Mouse (Mus musculus) testis, adult 2 months (tissue): ENCODE measurements around the gene Sh3rf1. TPM values are rescaled to one million over a fixed set of nuclear protein-coding genes. Genes with fewer than 3 reads are reported as not detected.

ENCODE experiments used
- H3K27ac ChIP-seq: fragments of 200-500 bp; 2 replicates; pipeline ENCODE4 v1.5.1; 2012; ENCODE audit warnings: low read depth, low read length; ENCODE audit not compliant: control insufficient read depth, insufficient read depth
- H3K27me3 ChIP-seq: fragments of 200-500 bp; 2 replicates; pipeline ENCODE4 v1.6.1; 2012; ENCODE audit warnings: mild to moderate bottlenecking, low read length, moderate library complexity; ENCODE audit not compliant: control insufficient read depth, insufficient read depth
- H3K36me3 ChIP-seq: fragments of 200-500 bp; 2 replicates; pipeline ENCODE4 v1.6.1; 2012; ENCODE audit warnings: mild to moderate bottlenecking, low read length; ENCODE audit not compliant: control insufficient read depth, insufficient read depth
- H3K4me1 ChIP-seq: fragments of 200-500 bp; 2 replicates; pipeline ENCODE4 v1.6.1; 2012; ENCODE audit warnings: low read length; ENCODE audit not compliant: control insufficient read depth, insufficient read depth
- H3K4me3 ChIP-seq: fragments of 200-500 bp; 2 replicates; pipeline ENCODE4 v1.5.1; 2012; ENCODE audit warnings: low read depth, mild to moderate bottlenecking, low read length, moderate library complexity, mixed read lengths; ENCODE audit not compliant: control insufficient read depth
- CTCF ChIP-seq: fragments of 200-500 bp; IDR thresholded peaks from 2 replicates; pipeline ENCODE4 v1.5.1; 2012; ENCODE audit warnings: low read depth, mild to moderate bottlenecking, inconsistent platforms, low read length, moderate library complexity; ENCODE audit not compliant: control insufficient read depth, insufficient read depth, insufficient replicate concordance
- POLR2A ChIP-seq: fragments of 200-500 bp; IDR thresholded peaks from 2 replicates; pipeline ENCODE4 v1.6.1; 2012; ENCODE audit warnings: low read depth, mild to moderate bottlenecking, inconsistent platforms, low read length, moderate library complexity; ENCODE audit not compliant: control insufficient read depth
- polyA plus RNA-seq: library from polyadenylated mRNA; depleted of rRNA; stranded (reverse); fragments of >200 nt; gene quantifications from 2 replicates; pipeline ENCODE4 v1.2.3, GENCODE M21; 2012

The Sh3rf1 gene
- polyA plus RNA-seq, 1 experiment: 2.2 TPM

DNA sequence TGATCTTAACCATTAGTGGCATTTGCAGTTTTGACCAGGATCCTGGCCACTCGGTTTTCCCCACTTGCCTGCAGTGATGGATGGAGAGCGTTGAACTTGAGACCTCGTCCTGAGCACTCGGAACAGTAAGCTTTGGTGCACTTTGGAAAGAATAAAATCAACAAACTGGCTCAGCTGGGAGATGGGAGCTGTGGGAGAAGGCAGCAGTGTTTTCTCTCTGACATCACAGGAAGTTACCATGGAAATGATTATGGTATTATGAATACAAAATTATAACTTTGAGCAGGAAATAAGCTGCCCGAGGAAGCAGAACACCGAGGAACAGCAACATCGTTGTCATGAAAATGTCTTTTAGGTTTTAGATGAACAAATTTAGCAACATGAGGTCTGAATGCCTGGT is 65.0 kb downstream of the Sh3rf1 start:
- H3K27me3 ChIP-seq: no peaks in the 10 kb centered on the region
- peak overlapping the region; percentile 79 for H3K27ac ChIP-seq
- peak overlapping the region; percentile 81 for H3K4me3 ChIP-seq
- TF ChIP-seq CTCF (no peak), POLR2A (no peak)
- H3K4me1 ChIP-seq: peaks cover 7% of the 10 kb centered on the region
- no peaks in the 10 kb centered on the region for H3K36me3 ChIP-seq

DNA sequence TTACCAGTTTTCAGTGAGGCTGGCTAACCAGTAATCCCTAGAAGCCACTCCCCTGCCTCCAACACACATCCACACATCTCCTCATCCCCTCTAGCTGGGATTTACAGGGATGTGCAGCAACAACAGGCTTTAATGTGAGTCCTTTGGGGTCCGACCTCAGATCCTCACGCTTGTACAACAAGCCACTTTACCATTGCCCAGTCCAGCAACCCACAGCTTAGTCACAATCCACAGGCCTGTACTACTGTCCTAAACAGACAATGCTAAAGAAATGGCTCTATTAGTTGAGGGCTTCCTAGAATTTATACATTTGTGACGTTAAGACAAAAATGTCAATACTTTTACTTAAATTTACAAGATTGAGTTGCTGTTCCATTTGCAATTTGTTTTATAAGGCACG is 71.4 kb downstream of the Sh3rf1 start:
- Histone ChIP-seq H3K4me1 (no peaks in the 10 kb centered on the region; the same call in 1 of the 2 replicates), H3K4me3 (no peak overlapping the region)
- TF ChIP-seq CTCF (no peak), POLR2A (no peak)

DNA sequence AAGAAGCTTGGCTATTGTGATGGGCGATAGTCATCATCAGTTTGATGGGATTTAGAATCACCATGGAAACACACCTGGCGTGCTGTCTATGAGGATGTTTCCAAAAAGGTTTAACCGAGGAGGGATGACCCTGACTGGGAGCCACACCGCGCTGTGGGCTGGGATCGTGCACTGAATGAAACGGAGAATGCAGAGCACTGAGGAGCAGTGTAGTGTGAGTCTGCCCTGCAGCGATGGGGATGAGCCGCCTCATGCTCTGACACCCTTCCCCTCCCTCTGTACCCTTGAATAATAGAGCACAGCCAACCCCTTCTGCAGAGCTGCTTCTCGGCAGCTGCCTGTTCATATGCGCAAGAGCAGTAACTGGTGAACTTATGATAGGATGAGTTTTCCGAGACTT is 71.8 kb downstream of the Sh3rf1 start:
- TF ChIP-seq POLR2A: no peak
- Histone ChIP-seq H3K27ac (no peak overlapping the region), H3K4me3 (no peak overlapping the region), H3K36me3 (no peaks in the 10 kb centered on the region), H3K4me1 (no peaks in the 10 kb centered on the region; the same call in 1 of the 2 replicates), H3K27me3 (no peaks in the 10 kb centered on the region)

More for the DNA sequence above, 71.4 kb downstream of the Sh3rf1 start:
- Histone ChIP-seq H3K36me3 (no peaks in the 10 kb centered on the region), H3K27me3 (no peaks in the 10 kb centered on the region), H3K27ac (no peak overlapping the region)

DNA sequence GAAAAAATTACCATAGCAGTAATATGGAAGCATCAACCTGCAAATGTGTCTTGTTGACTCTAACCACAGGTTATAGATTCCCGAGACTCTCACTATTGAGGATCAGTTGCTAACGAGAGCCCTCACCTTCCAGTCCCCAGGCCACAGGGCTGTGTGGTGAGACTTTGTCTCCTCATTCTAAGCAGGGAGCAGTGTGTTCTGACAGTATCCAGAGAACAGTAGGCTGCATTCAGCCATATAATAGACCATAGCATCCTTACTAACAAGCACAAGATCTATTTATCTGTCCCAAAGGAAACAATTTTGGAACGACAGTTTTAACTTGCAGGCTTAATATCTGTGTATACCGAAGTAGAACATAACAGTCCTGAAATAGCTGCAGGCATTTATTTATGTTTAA is 75.2 kb downstream of the Sh3rf1 start:
- Histone ChIP-seq H3K27me3 (no peaks in the 10 kb centered on the region), H3K4me3 (no peak overlapping the region), H3K4me1 (no peaks in the 10 kb centered on the region; the same call in 1 of the 2 replicates), H3K27ac (no peak overlapping the region), H3K36me3 (no peaks in the 10 kb centered on the region)
- TF ChIP-seq POLR2A: no peak
- no peak for TF ChIP-seq CTCF

DNA sequence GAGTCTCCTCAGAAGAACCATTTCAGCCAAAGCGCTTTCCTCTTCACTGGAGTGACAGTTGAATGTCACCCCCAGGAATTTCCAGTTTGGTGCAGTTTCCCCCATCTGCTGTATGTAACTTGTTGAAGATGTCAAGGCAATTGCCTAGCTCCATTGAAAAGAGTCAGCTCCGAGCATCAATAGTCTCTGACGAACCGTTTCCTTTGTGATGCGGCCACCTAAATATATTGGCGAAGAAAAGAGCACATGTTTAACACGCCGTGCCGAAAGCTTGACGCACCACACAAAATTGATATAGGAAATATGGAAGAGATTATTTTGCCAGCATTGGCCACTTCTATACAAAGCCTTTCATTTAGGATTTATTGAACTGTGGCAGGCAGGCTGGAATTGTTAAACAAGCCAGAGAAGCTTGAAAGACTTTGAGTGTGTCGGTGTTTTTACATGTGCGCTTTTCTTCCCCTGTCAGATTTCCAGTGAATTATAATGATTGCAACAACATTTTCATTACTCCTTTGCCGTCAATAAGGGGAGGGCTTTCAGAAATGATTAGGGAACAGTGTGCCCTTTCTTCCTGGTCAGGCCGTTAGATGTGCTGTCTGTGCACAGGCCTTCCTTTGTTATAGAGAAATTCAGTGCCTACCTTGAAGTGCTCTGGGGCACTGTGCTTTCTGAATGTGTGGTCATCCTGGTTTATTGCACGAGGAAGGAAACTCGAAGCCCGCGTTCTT is 77.8 kb downstream of the Sh3rf1 start:
- H3K27me3 ChIP-seq: no peaks in the 10 kb centered on the region
- no peaks in the 10 kb centered on the region; the same call in 1 of the 2 replicates for H3K4me1 ChIP-seq
- H3K36me3 ChIP-seq: no peaks in the 10 kb centered on the region
- no peak overlapping the region for H3K27ac ChIP-seq
- H3K4me3 ChIP-seq: no peak overlapping the region
- TF ChIP-seq CTCF: no peak
- TF ChIP-seq POLR2A: no peak

DNA sequence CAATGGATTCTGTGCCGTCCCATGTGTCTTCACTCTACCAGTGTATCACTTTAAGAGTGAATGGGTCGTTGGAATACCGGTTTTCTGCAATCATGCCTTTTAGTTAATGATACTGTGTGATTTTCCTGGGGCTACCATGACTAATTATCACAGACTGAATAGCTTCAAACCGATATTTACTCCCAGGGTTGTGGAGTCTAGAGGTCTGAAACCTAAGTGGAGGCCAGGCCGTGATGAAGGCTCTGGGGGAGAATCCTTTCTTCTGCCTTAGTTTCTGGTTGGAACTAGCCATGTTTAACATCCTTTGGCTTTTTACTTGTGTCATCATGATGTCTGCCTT is 78.3 kb downstream of the Sh3rf1 start:
- TF ChIP-seq POLR2A (no peak), CTCF (no peak)
- no peak overlapping the region for H3K27ac ChIP-seq
- H3K27me3 ChIP-seq: no peaks in the 10 kb centered on the region
- H3K4me3 ChIP-seq: no peak overlapping the region
- no peaks in the 10 kb centered on the region; the same call in 1 of the 2 replicates for H3K4me1 ChIP-seq
- H3K36me3 ChIP-seq: no peaks in the 10 kb centered on the region

DNA sequence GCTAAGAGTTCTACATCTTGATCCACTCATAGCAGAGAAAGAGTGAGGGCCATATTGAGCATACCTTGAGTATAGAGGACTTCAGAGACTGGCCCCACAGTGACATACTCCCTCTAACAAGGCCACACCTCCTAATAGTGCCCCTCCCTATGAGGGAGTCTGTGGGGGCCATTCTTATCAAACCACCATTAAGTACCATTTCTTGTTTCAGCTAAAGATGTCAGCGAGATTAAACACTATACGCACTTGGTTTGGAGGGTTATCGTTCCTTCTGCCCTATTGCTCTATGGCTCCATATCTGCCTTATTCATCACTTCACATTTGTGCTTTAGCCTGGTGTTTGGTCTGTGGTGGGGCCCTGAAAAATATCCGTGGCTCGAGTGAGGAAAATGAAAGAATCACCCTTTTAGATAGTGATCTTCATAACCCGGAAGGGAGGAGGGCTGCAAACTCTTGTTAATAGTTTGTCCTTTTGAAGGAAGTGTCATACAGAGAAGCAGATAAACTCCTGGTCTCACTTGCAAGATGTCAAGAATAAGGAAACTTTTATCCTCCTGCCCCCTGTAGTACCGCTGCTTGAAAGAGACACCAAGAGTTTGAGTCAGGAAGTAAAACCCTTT is 81.9 kb downstream of the Sh3rf1 start:
- no peaks in the 10 kb centered on the region for H3K36me3 ChIP-seq
- H3K4me1 ChIP-seq: no peaks in the 10 kb centered on the region
- H3K27ac ChIP-seq: no peak overlapping the region
- TF ChIP-seq CTCF: no peak
- TF ChIP-seq POLR2A: no peak
- H3K4me3 ChIP-seq: no peak overlapping the region
- no peaks in the 10 kb centered on the region for H3K27me3 ChIP-seq
